In genomic region chr1:95451755-95452154, GRCm38 (mm10) we compare ENCODE assay signal across 8 mouse cellular contexts.
DNase-seq lines count a peak whose midpoint lies in the region; ATAC-seq and TF ChIP-seq lines count a peak whose summit lies in the region.
"Not testable (repeated sequence)": the region's sequence is repeated elsewhere in the genome, so short reads cannot be mapped to it uniquely, and the experiment has no call there.

No protein-coding gene starts in this region.

- H3K4me3 ChIP-seq in G1E (ENCODE audit: low read depth, low read length); forebrain, embryonic 14.5 days (ENCODE audit: low read depth, low read length); heart, postnatal 0 days (ENCODE audit: low read depth, low read length); liver, embryonic 13.5 days (replicated peaks): not testable (repeated sequence)

- WGBS in forebrain, embryonic 14.5 days: 82% methylated on average over 6 of the region's 6 CpGs
- 78% methylated on average over 6 of the region's 6 CpGs for WGBS in heart, postnatal 0 days
- 64% methylated on average over 6 of the region's 6 CpGs for WGBS in liver, embryonic 13.5 days (ENCODE audit: insufficient replicate concordance)

- not testable (repeated sequence) for H3K27me3 ChIP-seq in G1E (ENCODE audit: insufficient read depth, low read length); forebrain, embryonic 14.5 days (replicated peaks; ENCODE audit: control insufficient read depth, insufficient read depth, low read length); heart, postnatal 0 days (ENCODE audit: control insufficient read depth, insufficient read depth, low read length); liver, embryonic 13.5 days

- not testable (repeated sequence) for H3K36me3 ChIP-seq in G1E (replicated peaks); forebrain, embryonic 14.5 days (ENCODE audit: control insufficient read depth, insufficient read depth, low read length); heart, postnatal 0 days (replicated peaks; ENCODE audit: control insufficient read depth, insufficient read depth, low read length); liver, embryonic 13.5 days

- peak; percentile 83 for ATAC-seq in G1E (ENCODE audit: extremely low read depth, insufficient number of reproducible peaks, low FRiP score, poor library complexity, severe bottlenecking)
- ATAC-seq in forebrain, embryonic 14.5 days: peak; percentile 60; the same call in 1 of the 2 replicates
- peak; percentile 69; the same call in 1 of the 2 replicates for ATAC-seq in heart, postnatal 0 days (ENCODE audit: insufficient read depth, low read depth)
- peak; percentile 79 for ATAC-seq in liver, embryonic 13.5 days (ENCODE audit: low read depth)

- H3K9me3 ChIP-seq in G1E (replicated peaks); forebrain, embryonic 14.5 days (replicated peaks; ENCODE audit: control insufficient read depth, low read length); heart, postnatal 0 days (replicated peaks; ENCODE audit: control insufficient read depth, low read length); liver, embryonic 13.5 days (replicated peaks): not testable (repeated sequence)

- TF ChIP-seq CTCF in G1E (IDR thresholded peaks at IDR 0.05; ENCODE audit: low read depth, low read length); heart, postnatal 0 days (IDR thresholded peaks at IDR 0.05; ENCODE audit: low read depth): not testable (repeated sequence)

- peak; percentile 19 for DNase-seq in G1E (ENCODE audit: low spot score)
- peak; percentile 48 for DNase-seq in cerebellum, adult 11-12 months
- peak; percentile 56 for DNase-seq in forebrain, embryonic 14.5 days (ENCODE audit: low spot score)
- peak; percentile 33 for DNase-seq in heart, postnatal 0 days (ENCODE audit: low spot score)
- peak; percentile 57 to 64 for DNase-seq in kidney, postnatal 4 days
- peak; percentile 28 for DNase-seq in liver, embryonic 13.5 days
- peak; percentile 1 to 20 for DNase-seq in natural killer cell, adult 2 months (ENCODE audit: low spot score in 2 of 2)
- DNase-seq in telencephalon, adult 2 months (ENCODE audit: low read depth, low spot score): peak; percentile 34

- not testable (repeated sequence) for H3K9ac ChIP-seq in forebrain, embryonic 14.5 days (ENCODE audit: low read length); heart, postnatal 0 days (replicated peaks; ENCODE audit: low read depth, low read length); liver, embryonic 13.5 days

- TF ChIP-seq EP300 in heart, postnatal 0 days (IDR thresholded peaks at IDR 0.05; ENCODE audit: low read depth): not testable (repeated sequence)

- not testable (repeated sequence) for H3K4me2 ChIP-seq in forebrain, embryonic 14.5 days (ENCODE audit: low read length); heart, postnatal 0 days (ENCODE audit: low read depth, low read length); liver, embryonic 13.5 days

- not testable (repeated sequence) for H3K27ac ChIP-seq in forebrain, embryonic 14.5 days (ENCODE audit: low read depth, low read length); heart, postnatal 0 days (ENCODE audit: low read depth); liver, embryonic 13.5 days

- not testable (repeated sequence) for H3K4me1 ChIP-seq in G1E (ENCODE audit: insufficient read depth, low read depth, low read length); forebrain, embryonic 14.5 days (ENCODE audit: control insufficient read depth, insufficient read depth, low read length); heart, postnatal 0 days (ENCODE audit: control insufficient read depth, insufficient read depth); liver, embryonic 13.5 days (replicated peaks)

Comparison
In these comparisons a context has a peak if more than half of its experiments do, and no peak if none do; other contexts are left out.
1. DNase-seq: peak in every context shown above with its lines; median percentile 60 in kidney, postnatal 4 days; 56 in forebrain, embryonic 14.5 days; 48 in cerebellum, adult 11-12 months; 34 in telencephalon, adult 2 months; 33 in heart, postnatal 0 days; 28 in liver, embryonic 13.5 days; 19 in G1E; 10 in natural killer cell, adult 2 months.